Mouse (Mus musculus) kidney, adult 2 months (tissue): ENCODE measurements at regions not wholly inside any gene's neighbourhood (a gene's known extent, or its start where the extent isn't known, plus 50 kb on each side); places are given as distances from the start of the nearest gene placed in this dataset.
A peak's percentile ranks its signal among the peaks of the same experiment; 100 is the strongest.

Experiments
- DNase-seq: peaks from one replicate; pipeline ENCODE4 v3.0.0; 2021
- H3K27ac ChIP-seq: fragments of 200-500 bp; 2 replicates; pipeline ENCODE4 v1.5.1; 2012; ENCODE audit warnings: low read depth, low read length, control low read depth, inconsistent platforms; ENCODE audit not compliant: insufficient read depth
- H3K27me3 ChIP-seq: fragments of 200-500 bp; replicated peaks from 2 replicates; pipeline ENCODE4 v1.6.1; 2012; ENCODE audit warnings: mild to moderate bottlenecking, moderate library complexity, low read length, inconsistent platforms; ENCODE audit not compliant: control insufficient read depth, insufficient read depth
- H3K36me3 ChIP-seq: fragments of 200-500 bp; 2 replicates; pipeline ENCODE4 v1.6.1; 2012; ENCODE audit warnings: mild to moderate bottlenecking, moderate library complexity, low read length, inconsistent platforms; ENCODE audit not compliant: control insufficient read depth, insufficient read depth
- H3K4me1 ChIP-seq: fragments of 200-500 bp; 2 replicates; pipeline ENCODE4 v1.6.1; 2011; ENCODE audit warnings: low read length; ENCODE audit not compliant: control insufficient read depth, insufficient read depth
- H3K4me3 ChIP-seq: fragments of 200-500 bp; 2 replicates; pipeline ENCODE4 v1.5.1; 2011; ENCODE audit warnings: mild to moderate bottlenecking, low read depth, low read length, control low read depth; ENCODE audit not compliant: insufficient read depth
- CTCF ChIP-seq: fragments of 200-500 bp; conservative IDR thresholded peaks from 2 replicates; pipeline ENCODE4 v1.5.1; 2011; ENCODE audit warnings: low read depth, mild to moderate bottlenecking, control low read depth, low read length, moderate library complexity, mixed read lengths; ENCODE audit not compliant: insufficient read depth, insufficient read length
- POLR2A ChIP-seq: fragments of 200-500 bp; IDR thresholded peaks from one replicate; pipeline ENCODE4 v1.6.1; 2011; ENCODE audit warnings: low read depth, low read length, control low read depth
- WGBS: fragments of 180-500 bp; shearing (Covaris S2); methylation state at CpG from one replicate; pipeline ENCODE4 v1.1.7; 2018; 5-methylcytosine and 5-hydroxymethylcytosine counted together

DNA sequence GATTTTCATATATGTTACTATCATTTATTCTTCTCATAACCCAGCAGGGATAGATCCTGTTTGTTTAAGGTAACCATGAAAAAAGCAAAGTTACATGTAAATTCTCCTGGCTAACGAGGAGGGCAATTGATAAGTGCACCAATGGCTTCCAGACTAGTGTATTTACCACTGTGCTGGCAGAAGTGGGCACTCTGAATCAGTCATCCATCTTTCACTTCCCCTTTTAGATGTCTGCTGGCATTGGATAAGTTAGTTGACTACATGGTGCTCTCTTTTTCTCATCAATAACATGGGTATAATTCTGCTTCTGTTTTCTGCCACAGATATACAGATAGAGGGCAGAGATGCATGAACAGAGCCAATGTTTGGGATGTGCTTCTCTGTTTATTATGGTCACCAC, 523.4 kb downstream of the Ebf1 start:
- Histone ChIP-seq H3K27ac (no peak overlapping the region), H3K4me3 (no peak overlapping the region), H3K27me3 (no peaks in the 10 kb centered on the region), H3K36me3 (no peaks in the 10 kb centered on the region), H3K4me1 (no peaks in the 10 kb centered on the region)
- DNase-seq, result no peak
- 96% methylated on average over 1 of the region's 1 CpGs for WGBS
- no peak for TF ChIP-seq POLR2A
- no peak for TF ChIP-seq CTCF

GRCm38 (mm10) chr11:45154070-45154469, 537.0 kb downstream of the Ebf1 start:
- 89% methylated on average over 6 of the region's 6 CpGs for WGBS
- Histone ChIP-seq H3K27me3 (no peaks in the 10 kb centered on the region), H3K36me3 (no peaks in the 10 kb centered on the region), H3K4me3 (no peak overlapping the region), H3K4me1 (no peaks in the 10 kb centered on the region), H3K27ac (no peak overlapping the region)
- TF ChIP-seq CTCF (no peak), POLR2A (no peak)
- DNase-seq, result no peak

DNA sequence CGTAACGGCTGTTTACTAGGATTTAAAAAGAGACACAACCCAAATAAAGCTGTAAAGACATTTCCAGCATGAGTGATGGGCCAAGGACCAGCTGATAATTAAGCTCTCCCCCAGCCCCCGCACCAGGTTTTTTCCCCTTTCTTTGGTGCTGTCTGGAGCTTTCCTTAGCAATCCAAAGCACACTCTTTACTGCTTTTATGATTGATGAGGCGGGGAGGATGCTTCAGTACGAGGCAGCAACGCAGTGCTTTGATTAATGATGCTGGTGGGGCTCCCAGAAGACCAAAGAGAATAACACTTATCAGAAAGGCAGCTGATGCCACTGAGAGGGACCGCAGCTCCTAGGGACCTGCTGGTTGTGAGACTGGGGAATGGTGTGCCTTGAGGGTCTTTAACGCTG, 537.4 kb downstream of the Ebf1 start:
- WGBS, result 45% methylated on average over 8 of the region's 8 CpGs

GRCm38 (mm10) chr11:45155782-45156181, 538.7 kb downstream of the Ebf1 start:
- TF ChIP-seq CTCF (no peak), POLR2A (no peak)
- H3K27ac ChIP-seq, result no peak overlapping the region
- H3K4me1 ChIP-seq, result no peaks in the 10 kb centered on the region
- no peak overlapping the region for H3K4me3 ChIP-seq
- no peaks in the 10 kb centered on the region for H3K27me3 ChIP-seq
- 67% methylated on average over 1 of the region's 1 CpGs for WGBS
- H3K36me3 ChIP-seq, result no peaks in the 10 kb centered on the region
- DNase-seq, result no peak

More for the DNA sequence above, 537.4 kb downstream of the Ebf1 start:
- no peak for DNase-seq
- H3K36me3 ChIP-seq, result no peaks in the 10 kb centered on the region
- H3K4me1 ChIP-seq, result no peaks in the 10 kb centered on the region
- no peak overlapping the region for H3K4me3 ChIP-seq
- H3K27ac ChIP-seq, result no peak overlapping the region
- no peaks in the 10 kb centered on the region for H3K27me3 ChIP-seq
- TF ChIP-seq POLR2A (no peak), CTCF (no peak)

DNA sequence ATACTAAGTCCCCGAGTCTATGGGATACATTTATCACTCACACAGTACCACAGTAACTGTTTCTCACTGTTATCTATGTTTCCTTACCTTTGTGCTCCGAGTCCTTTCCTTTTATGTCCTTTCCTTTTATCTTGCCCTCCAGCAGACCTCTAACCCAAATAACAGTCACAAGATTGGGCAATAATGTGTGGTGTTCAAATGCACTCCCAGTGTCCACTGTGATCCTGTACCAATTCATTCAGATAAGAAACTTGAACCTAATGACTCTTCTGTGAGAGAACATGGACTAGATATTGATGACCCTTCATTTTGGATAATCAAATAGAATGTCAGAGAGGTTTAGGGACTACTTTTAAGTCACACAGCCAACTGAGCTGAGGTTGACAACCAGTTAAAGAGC, 541.2 kb downstream of the Ebf1 start:
- H3K27me3 ChIP-seq, result no peaks in the 10 kb centered on the region; the same call in 1 of the 2 replicates
- TF ChIP-seq CTCF (no peak), POLR2A (no peak)
- DNase-seq, result no peak
- WGBS, result 50% methylated on average over 2 of the region's 2 CpGs
- H3K27ac ChIP-seq, result no peak overlapping the region
- H3K4me3 ChIP-seq, result no peak overlapping the region
- no peaks in the 10 kb centered on the region for H3K4me1 ChIP-seq
- no peaks in the 10 kb centered on the region for H3K36me3 ChIP-seq

DNA sequence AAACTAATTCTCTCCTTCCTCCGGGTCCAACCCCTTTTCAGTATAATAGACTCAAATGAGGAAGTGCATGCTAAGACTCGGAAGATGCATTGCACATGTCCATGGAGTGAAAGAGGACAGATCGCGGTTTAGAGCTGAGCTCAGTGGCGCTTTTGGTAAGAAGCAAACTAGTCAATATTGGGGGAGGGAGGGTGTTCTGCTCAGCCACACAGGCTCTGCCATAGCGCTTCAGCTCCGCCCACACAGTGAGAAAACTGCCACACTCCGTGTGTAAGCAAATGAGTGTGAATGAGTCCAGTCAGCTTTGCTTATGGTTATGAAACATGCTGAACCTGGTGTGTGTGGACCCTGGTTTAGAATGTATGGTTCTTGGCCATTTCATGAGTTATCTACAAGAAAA, 543.8 kb downstream of the Ebf1 start:
- Histone ChIP-seq H3K4me1 (no peaks in the 10 kb centered on the region), H3K27ac (no peak overlapping the region), H3K36me3 (no peaks in the 10 kb centered on the region), H3K27me3 (no peaks in the 10 kb centered on the region; the same call in 1 of the 2 replicates), H3K4me3 (no peak overlapping the region)
- 83% methylated on average over 8 of the region's 8 CpGs for WGBS
- DNase-seq, result no peak
- TF ChIP-seq CTCF, result no peak
- no peak for TF ChIP-seq POLR2A

GRCm38 (mm10) chr11:45173546-45173945, 556.4 kb downstream of the Ebf1 start:
- Histone ChIP-seq H3K27me3 (no peaks in the 10 kb centered on the region), H3K4me3 (no peak overlapping the region), H3K4me1 (0 out of 2 replicates have a peak, but pooled peaks cover 4% of the 10 kb centered on the region), H3K27ac (no peak overlapping the region), H3K36me3 (no peaks in the 10 kb centered on the region)
- 88% methylated on average over 2 of the region's 2 CpGs for WGBS
- peak; percentile 33; the same call in 1 of the 2 replicates for TF ChIP-seq CTCF
- no peak for TF ChIP-seq POLR2A
- DNase-seq, result no peak
